Mouse (Mus musculus) embryonic fibroblast, embryonic 13.5 days (primary cell): ENCODE data around the gene Susd1. TPM values are rescaled to one million over a fixed set of nuclear protein-coding genes. Genes with fewer than 3 reads are reported as not detected.

Experiments used
- H3K27ac ChIP-seq: 2 replicates; pipeline ENCODE4 v1.5.1; 2012; ENCODE audit warnings: low read length, control low read depth, inconsistent platforms; ENCODE audit not compliant: insufficient read depth
- H3K4me1 ChIP-seq: 2 replicates; pipeline ENCODE4 v1.6.1; 2011; ENCODE audit warnings: low read length; ENCODE audit not compliant: control insufficient read depth, insufficient read depth
- H3K4me3 ChIP-seq: 2 replicates; pipeline ENCODE4 v1.5.1; 2011; ENCODE audit warnings: mild to moderate bottlenecking, control low read depth, low read length; ENCODE audit not compliant: insufficient read depth
- CTCF ChIP-seq: IDR thresholded peaks from 2 replicates; pipeline ENCODE4 v1.5.1; 2011; ENCODE audit warnings: mild to moderate bottlenecking, control low read depth, low read length, moderate library complexity, borderline replicate concordance; ENCODE audit not compliant: insufficient read depth
- POLR2A ChIP-seq: IDR thresholded peaks from 2 replicates; pipeline ENCODE4 v1.6.1; 2011; ENCODE audit warnings: low read depth, mild to moderate bottlenecking, control low read depth, low read length, moderate library complexity
- polyA plus RNA-seq: library from polyadenylated mRNA; stranded (reverse); fragments of >200 nt; gene quantifications from 2 replicates; pipeline ENCODE4 v1.2.4, GENCODE M21; 2011; ENCODE audit warnings: low read depth; ENCODE audit not compliant: missing spikeins, insufficient read length

The Susd1 gene
- polyA plus RNA-seq, 1 experiment: 2.1 TPM

DNA sequence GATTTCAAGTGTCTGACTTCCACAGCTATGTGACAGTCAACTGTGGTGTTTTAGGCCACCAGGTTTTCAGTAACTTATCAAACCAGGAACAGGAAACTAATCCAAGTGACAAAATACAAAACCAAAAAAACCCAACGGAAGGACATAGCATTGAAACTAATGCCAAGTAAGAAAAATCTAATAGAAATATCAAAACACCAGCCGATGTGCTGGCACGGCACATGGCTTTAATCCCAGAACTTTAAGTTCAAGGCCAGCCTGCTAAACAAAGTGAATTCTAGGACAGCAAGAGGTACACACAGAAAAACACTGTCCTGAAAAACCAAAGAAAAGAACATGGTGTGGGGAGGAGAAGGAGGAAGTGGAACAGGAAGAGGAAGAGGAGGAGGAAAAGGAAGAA, 83.8 kb downstream of the Susd1 start:
- H3K4me1 ChIP-seq: no peaks in the 10 kb centered on the region
- H3K27ac ChIP-seq: no peak overlapping the region
- no peak overlapping the region for H3K4me3 ChIP-seq
- TF ChIP-seq POLR2A: no peak
- TF ChIP-seq CTCF: no peak

DNA sequence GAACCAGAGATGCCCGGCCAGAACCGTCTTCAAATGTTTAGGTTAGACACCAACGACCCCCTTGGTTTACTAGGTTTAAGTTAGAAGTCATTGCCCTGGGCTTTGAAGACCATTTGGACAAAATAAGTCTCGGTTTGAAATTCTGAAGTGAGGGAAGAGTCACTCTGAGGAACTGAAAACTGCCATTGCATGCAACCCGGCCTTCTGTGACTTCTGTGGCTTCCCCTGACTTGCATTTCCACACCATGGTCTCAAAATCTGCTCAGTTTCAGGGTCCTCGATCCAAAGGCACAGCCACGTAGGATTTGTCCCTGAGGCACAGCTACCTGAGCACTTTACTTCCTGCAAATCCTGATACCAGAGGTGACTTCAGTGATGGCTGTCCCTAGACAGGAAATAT, 86.5 kb downstream of the Susd1 start:
- TF ChIP-seq CTCF (no peak), POLR2A (no peak)
- H3K4me3 ChIP-seq: no peak overlapping the region
- H3K4me1 ChIP-seq: no peaks in the 10 kb centered on the region
- no peak overlapping the region for H3K27ac ChIP-seq

DNA sequence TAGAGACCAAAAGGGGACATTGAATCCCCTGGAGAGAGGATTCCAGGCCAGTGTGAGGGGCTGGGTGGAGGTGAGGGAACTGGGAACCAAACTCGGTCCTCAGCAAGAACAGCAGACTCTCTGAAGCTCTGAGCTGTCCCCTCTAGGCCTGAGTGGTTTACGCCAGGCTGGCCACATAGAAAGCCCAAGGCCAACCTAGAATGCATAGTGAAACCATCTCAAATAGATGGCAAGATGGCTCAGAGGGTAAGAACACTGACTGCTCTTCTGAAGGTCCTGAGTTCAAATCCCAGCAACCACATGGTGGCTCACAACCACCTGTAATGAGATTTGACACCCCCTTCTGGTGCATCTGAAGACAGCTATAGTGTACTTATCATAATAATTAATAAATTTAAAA, 88.1 kb downstream of the Susd1 start:
- Histone ChIP-seq H3K27ac (no peak overlapping the region), H3K4me3 (no peak overlapping the region), H3K4me1 (no peaks in the 10 kb centered on the region)
- TF ChIP-seq POLR2A (no peak), CTCF (no peak)

DNA sequence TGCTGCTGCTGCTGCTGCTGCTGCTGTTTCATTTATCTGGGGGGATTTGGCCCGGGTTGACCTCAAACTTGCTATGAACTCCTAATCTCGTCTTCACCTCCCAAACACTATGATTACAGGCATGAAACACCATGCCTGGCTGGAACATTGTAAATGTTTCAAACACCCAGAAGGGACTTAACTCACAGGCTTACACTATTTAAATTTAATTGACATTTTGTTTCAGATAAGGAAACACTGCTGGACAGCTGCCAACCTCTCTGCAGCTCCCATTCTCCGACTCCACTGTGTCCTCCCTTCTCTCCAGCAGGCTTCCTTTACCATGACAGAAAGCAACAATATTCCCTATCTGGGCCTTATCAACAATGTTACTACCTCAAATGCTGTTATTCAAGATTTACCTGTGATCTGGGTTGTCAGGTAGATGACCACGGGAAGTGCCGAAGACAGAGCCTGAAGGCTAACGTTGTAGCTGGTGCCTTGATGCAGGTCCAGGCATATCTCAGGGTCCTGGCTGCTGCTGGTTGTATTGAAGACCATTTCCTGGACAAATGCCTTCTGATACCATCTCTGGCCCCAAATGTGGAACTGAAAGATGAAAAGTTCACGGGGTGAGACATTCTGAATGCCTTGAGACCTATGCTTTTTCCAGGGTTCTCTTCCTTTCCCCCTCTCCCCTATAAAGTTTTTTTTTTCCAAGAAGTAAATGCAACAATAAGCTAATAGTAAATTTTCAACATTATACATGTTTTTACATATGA, 88.8 kb downstream of the Susd1 start:
- no peak for TF ChIP-seq POLR2A
- TF ChIP-seq CTCF: no peak

DNA sequence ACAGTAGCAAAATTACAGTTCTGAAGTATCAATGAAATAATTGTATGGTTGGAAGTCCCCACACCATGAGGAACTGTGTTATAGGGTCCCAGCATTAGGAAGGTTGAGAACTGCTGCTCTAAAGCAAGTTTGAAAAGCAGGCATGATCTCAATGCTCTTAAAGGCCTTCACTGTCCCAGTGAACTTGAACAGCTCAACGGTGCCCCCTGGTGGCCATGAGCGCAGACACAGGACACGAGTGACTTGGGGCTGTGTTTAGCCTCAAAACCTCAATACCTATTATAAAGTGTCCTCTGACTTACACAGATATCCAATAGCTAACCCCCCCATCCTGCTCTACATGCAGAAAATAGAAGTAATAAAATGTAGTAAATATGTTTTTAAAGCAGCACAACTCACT, 97.7 kb downstream of the Susd1 start:
- peak overlapping the region; percentile 30 for H3K27ac ChIP-seq
- no peak overlapping the region for H3K4me3 ChIP-seq
- peaks cover 3% of the 10 kb centered on the region; the same call in 1 of the 2 replicates for H3K4me1 ChIP-seq
- TF ChIP-seq CTCF (peak; percentile 90), POLR2A (no peak)

More for the DNA sequence above, 88.8 kb downstream of the Susd1 start:
- Histone ChIP-seq H3K4me3 (no peak overlapping the region), H3K4me1 (no peaks in the 10 kb centered on the region), H3K27ac (no peak overlapping the region)

DNA sequence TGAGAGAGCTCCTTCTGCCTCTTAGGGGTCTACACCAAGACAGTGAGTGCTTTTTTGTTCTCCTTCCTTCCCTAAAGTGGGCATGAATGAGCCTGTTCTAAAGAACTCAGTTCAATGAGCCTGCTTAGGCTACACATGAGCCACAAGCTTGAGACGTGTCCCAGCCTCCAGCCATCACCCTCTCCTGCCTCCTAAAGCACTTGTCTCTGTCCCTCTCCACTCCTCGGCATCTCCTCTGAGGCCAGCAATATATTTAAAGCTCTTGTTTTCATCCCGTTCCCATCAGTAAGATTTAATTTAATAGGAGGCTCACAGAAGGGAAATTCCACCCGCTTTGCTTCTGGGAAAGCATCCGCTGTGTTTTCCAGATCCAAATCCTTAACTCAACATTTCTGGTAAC, 98.4 kb downstream of the Susd1 start:
- Histone ChIP-seq H3K27ac (peak overlapping the region; percentile 30), H3K4me3 (no peak overlapping the region), H3K4me1 (peaks cover 4% of the 10 kb centered on the region; the same call in 1 of the 2 replicates)
- TF ChIP-seq POLR2A (no peak), CTCF (no peak)

DNA sequence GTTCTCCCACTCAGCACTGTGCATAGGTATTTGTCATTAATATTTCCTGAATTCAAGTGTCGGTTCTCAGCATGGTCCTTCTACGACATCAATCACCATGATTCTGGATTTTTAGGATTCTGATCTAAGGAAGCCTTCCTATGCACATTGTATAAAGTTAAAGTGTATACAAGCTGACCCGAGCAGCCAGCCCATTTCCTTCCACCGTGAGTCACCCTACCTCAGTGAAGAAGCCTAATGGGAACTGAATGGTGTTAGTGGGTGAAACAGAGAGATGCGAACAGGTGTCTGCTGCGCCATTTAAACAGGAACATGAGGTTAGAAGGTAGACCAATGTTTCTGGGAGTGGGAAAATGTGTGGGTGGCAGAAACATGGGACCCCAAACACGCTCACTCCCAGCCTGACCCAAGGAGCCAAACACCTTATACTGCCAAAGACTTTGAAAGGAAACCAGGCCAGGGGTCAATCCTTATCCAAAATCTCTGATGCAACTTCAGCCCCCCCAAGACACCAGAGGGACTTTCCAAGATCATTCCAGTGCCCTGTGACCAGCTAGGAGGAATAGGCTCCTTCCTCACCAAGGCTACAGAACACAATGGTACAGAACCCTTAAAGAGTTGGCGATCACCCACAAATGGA, 99.4 kb downstream of the Susd1 start:
- Histone ChIP-seq H3K4me3 (no peak overlapping the region), H3K4me1 (peaks cover 4% of the 10 kb centered on the region; the same call in 1 of the 2 replicates), H3K27ac (no peak overlapping the region)
- TF ChIP-seq POLR2A (no peak), CTCF (no peak)

DNA sequence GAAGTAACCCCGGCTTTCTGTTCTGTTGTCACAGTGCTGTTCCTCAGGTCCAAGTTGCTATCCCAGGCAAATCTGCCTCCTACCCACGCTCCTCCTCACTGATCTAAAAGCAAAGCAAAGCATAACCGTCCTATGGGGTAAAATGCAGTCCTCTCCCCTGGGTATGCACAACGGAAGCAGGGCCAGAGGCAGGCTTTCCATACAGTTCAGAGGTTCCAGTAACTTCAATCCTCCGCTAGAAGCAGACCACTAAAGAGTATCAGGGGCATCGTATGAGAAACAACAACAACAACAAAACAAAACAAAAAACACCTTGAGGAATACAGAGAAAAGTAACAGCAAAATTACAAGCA, 100.9 kb downstream of the Susd1 start:
- Histone ChIP-seq H3K27ac (no peak overlapping the region), H3K4me1 (peaks cover 4% of the 10 kb centered on the region; the same call in 1 of the 2 replicates), H3K4me3 (no peak overlapping the region)
- TF ChIP-seq POLR2A (no peak), CTCF (no peak)

DNA sequence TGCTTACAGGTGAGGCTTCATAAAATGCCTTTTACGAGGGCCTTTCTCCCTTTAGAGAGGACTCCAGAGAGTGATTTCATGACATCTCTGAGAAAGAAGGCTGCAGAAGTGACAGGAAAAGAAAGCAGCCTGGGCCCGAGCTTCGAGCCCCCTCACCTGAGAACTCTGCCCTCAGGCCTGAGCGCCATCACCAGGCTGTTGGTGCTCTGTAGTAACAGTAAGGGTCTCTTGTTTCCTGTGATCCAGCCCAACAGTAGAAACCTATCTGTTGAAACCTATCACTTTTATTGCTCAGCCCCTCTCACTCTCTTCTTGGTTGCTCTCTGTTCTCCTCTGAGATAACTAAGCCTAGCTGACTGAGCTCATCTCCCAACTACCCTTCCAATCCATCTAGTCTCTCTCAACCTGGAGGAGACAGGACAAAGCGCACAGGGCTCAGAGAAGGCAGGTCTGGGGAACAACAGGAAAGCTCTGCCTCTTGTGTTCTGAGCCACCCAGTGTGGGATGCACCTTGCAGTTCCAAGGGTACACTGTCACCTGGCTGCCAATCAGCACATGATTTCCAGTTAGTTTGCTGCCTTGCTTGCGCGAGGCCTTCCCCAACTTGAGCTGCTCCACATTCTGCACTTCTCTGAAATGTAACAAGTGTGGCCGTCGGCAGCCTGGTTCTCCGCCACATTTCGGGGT, 101.4 kb downstream of the Susd1 start:
- H3K4me1 ChIP-seq: peaks cover 4% of the 10 kb centered on the region; the same call in 1 of the 2 replicates
- TF ChIP-seq POLR2A (no peak), CTCF (no peak)
- H3K27ac ChIP-seq: no peak overlapping the region
- H3K4me3 ChIP-seq: no peak overlapping the region

DNA sequence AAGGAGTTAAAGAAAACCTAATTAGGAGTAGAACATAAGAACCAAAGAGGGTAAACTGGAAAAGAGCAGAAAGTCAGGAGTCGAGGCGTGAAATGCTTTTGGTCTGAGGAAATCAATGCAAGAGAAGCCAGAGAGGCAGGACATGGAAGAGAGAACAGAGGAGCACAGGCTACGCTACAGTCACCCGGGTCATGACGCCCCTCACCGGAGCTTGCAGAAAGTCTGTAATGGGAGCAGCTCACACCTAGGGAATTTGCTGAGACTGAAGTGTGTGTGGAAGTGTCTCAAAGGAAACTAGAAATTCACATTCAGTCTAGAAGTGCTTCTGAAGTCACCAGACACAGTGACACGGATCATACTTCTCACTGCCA, 102.0 kb downstream of the Susd1 start:
- Histone ChIP-seq H3K4me3 (no peak overlapping the region), H3K4me1 (peaks cover 5% of the 10 kb centered on the region; the same call in 1 of the 2 replicates), H3K27ac (peak overlapping the region; percentile 0; the same call in 1 of the 2 replicates)
- TF ChIP-seq CTCF (no peak), POLR2A (no peak)
